Mouse (Mus musculus) 3134 (cell line): ENCODE data around the gene Lrp10.

Source experiments
- DNase-seq: peaks from one replicate; pipeline ENCODE4 v3.0.0-alpha.2; 2011; ENCODE audit warnings: low spot score; ENCODE audit not compliant: insufficient read length; ENCODE audit errors: extremely low read depth

The Lrp10 gene

GRCm38 (mm10) chr14:54463959-54464292 lies at the start of gene Lrp10:
TSS of gene Lrp10 (plus strand) at chr14:54464137.
- DNase-seq: peak; percentile 86

GRCm38 (mm10) chr14:54415241-54416020 lies 48.5 kb upstream of the Lrp10 start:
- DNase-seq: no peak

- no peak for DNase-seq
Observed at GRCm38 (mm10) chr14:54416229-54416775, 47.6 kb upstream of the Lrp10 start.

DNA sequence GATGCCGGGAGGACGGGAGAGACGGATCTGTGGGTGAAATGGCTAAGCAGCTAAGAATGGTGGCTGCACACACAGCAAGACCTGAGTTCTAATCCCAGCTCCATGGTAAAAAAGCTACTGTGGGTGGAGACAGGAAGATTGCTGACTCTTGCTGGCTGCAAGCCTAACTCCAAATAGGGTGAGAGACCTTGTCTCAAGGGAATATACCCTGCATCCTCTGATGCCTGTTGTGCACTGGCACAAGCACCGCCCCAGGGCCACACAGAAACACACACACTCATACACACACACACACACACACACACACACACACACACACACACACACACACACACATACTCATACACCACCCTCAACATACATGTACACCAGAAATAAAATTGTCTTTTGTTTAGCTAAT lies 47.1 kb upstream of the Lrp10 start:
- DNase-seq: no peak

DNA sequence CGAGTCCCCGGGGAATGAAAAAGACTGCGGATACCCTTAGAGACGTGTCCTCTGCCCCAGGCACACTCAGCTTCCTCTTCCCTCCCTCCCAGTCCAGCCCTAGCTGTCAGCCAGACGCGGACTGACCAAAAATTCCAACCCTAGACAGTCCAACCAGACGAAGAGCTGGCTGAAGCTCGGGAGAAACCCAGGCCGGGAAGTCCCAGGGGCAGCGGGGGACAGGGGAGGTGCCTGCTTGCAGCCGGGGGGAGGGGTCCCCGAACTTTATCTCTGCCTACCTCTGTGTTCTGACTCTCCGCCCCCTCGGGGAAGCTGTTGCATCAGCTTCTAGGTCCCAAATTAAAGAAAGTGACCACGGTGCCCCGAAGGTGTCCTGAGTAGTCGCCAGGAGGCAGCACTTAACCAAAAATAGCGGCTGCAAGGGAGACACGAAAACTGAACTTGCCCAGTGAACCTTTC lies 46.3 kb upstream of the Lrp10 start, which contains the start of gene Slc7a7:
TSS of gene Slc7a7 (minus strand) at position 158 of the 459 bp plus-strand sequence.
- DNase-seq: no peak

DNA sequence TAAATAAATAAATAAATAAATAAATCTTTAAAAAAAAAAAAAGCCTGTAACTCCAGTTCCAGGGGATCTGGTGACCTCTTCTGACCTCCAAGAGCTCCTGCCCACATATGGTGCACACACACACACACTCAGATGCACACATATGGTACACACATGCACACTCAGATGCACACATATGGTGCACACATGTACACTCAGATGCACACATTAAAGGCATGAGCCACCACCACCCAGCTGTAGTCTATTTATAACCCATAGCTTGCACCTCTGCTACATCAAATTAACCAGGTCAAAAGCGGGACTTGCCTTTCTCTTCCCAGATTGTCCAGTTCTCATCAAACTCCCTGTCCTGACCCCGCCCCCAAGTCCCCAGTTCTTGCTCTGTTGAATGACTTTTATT lies 42.9 kb upstream of the Lrp10 start:
- no peak for DNase-seq

GRCm38 (mm10) chr14:54423406-54423805 lies 40.5 kb upstream of the Lrp10 start:
- no peak for DNase-seq

GRCm38 (mm10) chr14:54424634-54425033 lies 39.3 kb upstream of the Lrp10 start:
- no peak for DNase-seq

DNA sequence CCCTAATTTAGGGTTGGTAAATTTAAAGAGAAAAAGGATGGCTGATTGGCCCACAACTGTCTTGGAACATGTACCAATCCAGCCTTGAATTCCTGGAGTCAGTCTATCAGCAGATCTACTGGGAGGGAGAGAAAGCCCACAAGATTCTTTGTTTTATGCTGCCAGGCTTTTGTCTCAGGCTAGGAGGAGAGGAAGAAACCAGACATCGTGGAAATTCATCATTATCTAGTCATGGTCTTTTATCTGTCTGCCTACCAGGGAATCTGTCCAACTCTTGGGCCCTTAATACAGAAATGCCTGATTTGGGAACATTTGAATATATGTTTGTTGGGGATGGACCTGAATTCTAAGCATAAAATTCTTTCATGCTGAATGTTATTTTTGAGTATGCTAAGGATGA lies 38.4 kb upstream of the Lrp10 start:
- DNase-seq: no peak

DNA sequence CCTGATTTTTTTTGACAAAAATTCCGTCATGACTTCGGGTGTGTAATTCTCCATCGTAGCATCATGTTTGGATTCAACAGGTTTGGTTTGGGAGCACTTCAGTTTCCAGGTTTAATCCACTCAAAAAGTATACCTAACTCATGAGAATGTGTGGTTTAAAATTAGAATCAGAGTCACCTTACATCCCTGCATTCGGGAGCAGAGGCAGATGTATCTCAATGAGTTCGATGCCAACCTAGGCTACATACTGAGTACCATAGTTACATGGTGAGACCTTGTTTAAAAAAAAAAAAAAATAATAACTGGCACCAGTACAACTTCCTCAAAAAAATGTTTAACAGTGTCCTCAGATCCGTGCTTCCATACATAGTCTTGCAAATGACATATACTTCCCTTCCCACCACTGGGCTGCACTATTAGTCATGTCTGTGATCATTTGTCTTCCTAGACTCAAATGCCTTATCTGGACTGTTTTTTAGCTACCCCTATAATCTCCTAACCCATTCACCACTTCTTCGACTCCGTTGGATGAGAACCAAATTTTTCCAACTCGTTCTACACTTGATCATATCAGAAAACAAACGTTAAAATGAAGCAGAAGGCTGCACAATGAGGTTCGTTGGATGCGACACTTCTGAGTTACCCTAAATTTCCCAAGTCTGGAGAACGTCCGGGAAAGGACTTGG lies 37.8 kb upstream of the Lrp10 start:
- DNase-seq: no peak

GRCm38 (mm10) chr14:54426689-54427398 lies 37.1 kb upstream of the Lrp10 start, which contains the start of gene Mrpl52:
TSS of gene Mrpl52 (plus strand) at chr14:54426909.
- peak; percentile 96 for DNase-seq

DNA sequence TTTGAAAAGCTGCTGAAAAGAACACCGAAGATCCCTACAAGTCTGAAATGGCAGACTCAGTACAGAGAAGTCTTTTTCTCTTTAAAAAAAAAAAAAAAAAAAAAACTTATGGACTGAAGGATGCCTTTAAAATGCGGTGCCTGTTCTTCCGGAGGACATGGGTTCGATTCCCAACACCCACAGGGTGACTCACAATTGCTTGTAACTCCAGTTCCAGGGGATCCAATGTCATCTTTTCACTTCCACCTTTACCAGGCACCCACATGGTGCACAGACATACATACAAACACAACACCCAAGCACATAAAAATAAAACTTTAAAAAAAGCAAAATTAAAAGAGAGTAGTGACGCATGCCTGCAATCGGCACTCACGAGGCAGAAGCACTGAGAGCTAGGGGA lies 36.2 kb upstream of the Lrp10 start:
- DNase-seq: no peak

- no peak for DNase-seq
Observed at GRCm38 (mm10) chr14:54428421-54428820, 35.5 kb upstream of the Lrp10 start.

GRCm38 (mm10) chr14:54429332-54430093 lies 34.4 kb upstream of the Lrp10 start:
- no peak for DNase-seq

DNA sequence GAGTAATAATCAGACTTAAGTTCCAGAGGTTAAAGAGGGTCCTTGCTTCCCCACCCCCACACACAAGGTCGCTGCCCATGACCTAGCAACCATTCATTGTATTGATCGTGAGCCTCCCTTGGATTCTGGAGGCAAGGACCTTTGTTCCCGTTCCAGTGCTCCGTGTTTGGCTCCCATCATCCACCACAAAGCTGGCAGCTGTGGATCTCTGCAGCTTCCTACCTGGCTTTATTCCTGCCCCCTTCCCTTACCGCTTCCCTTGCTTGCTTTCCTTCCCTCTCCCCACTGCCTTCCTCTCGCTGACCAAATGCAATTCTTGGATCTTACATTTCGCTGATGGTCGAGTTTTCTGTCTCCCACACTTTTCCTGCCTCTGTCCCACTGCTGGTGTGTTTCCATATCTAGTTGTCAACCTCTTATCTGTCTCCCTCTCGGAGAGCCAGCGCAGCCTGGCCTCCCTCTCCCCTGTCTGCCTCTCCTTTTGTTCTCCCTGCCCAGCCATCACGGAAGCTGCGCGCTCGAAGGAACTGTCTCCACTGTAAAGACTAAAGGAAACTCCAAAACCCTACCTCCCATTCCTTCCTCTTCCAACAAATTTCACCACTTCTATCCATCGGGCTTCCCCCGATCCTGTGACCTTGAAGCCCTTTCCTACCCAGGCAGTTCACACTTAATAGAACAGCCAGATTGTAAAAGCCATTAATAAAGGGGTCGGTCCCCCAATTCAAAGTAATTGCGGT lies 33.4 kb upstream of the Lrp10 start:
- no peak for DNase-seq

DNA sequence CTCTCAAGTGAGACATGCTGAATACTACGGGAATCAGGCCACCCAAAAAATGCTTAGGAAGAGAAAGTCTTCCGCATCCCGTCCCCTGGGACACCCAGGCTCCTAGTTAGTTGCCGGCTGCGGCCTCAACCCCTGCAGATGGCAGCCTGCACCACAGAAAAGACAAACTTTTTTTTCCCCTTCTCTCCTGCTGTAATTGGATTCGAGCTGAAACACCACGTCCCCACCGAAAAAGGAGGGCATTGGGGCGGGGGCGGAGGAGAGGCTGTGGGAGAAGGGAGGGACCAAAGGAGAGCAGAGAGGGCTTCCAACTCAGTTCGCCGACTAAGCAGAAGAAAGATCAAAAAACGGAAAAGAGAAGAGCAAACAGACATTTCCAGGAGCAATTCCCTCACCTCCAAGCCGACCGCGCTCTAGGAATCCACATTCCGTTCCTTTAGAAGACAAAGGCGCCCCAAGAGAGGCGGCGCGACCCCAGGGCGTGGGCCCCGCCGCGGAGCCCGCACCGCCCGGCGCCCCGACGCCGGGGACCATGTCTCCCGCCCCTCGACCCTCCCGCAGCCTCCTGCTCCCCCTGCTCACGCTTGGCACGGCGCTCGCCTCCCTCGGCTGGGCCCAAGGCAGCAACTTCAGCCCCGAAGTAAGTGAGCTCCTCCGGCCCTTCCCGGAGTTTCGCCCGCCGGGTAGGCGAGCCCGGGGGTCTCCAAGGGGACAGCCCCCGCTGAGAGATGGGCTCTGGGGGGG lies 32.4 kb upstream of the Lrp10 start, which contains the start of gene Mmp14:
TSS of gene Mmp14 (plus strand) at position 279 of the 744 bp plus-strand sequence.
- DNase-seq: peak; percentile 83

DNA sequence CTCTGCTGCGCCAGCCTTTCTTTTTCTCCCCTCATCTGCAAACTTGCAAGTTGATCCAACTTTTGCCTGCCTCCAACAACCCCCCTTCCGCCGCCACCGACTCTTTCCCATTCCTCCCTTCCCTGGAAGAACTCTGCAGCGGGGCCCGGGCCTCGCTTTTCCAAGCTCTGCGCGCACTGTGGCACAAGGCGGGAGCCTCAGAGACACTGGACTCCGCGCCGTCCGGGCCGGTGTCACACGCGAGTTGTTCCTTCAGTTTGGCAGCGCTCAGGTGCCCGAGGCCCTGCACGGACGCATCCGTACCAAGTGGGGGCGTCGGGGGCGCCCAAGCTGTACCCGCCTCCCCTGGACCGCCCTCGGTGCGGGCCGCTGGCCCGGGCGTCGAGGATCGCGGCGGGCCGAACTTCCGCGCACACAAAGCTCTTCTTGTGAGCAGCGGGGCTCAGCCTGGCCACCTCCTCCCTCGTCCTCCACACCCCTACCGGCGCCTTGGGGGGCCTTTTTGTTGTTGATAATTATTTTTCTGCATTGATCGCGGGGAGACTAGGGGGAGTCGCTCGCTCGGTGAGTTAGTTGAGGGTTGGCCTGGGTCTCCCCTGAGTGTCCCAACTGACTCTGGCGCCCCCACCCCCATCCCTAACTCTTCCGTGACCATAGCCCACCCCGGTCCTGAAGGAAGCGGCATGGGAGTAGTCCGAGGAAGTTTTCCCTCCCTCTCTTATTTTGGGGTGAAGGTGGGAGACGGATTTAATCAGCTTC lies 31.7 kb upstream of the Lrp10 start:
- peak; percentile 82 for DNase-seq
